Mouse (Mus musculus) liver, adult 2 months (tissue): ENCODE results near the gene Srebf2. TPM values are rescaled to one million over a fixed set of nuclear protein-coding genes. Genes with fewer than 3 reads are reported as not detected.

Experiments
- DNase-seq: peaks from one replicate; pipeline ENCODE4 v3.0.0-alpha.2; 2011; ENCODE audit warnings: low read depth, low spot score; ENCODE audit errors: extremely low read depth
- H3K27ac ChIP-seq: fragments of 200-500 bp; replicated peaks from 2 replicates; pipeline ENCODE4 v1.5.1; 2012; ENCODE audit warnings: low read depth, mild to moderate bottlenecking, control low read depth, inconsistent platforms, low read length; ENCODE audit not compliant: insufficient read depth
- H3K27me3 ChIP-seq: fragments of 200-500 bp; 2 replicates; pipeline ENCODE4 v1.6.1; 2012; ENCODE audit warnings: mild to moderate bottlenecking, moderate library complexity, low read length, inconsistent platforms; ENCODE audit not compliant: control insufficient read depth, insufficient read depth
- H3K36me3 ChIP-seq: fragments of 200-500 bp; 2 replicates; pipeline ENCODE4 v1.6.1; 2012; ENCODE audit warnings: low read length, inconsistent platforms; ENCODE audit not compliant: control insufficient read depth, insufficient read depth
- H3K4me1 ChIP-seq: fragments of 200-500 bp; 2 replicates; pipeline ENCODE4 v1.6.1; 2011; ENCODE audit warnings: low read length; ENCODE audit not compliant: control insufficient read depth, insufficient read depth
- H3K4me3 ChIP-seq: fragments of 200-500 bp; 2 replicates; pipeline ENCODE4 v1.5.1; 2011; ENCODE audit warnings: low read depth, mild to moderate bottlenecking, control low read depth, low read length, moderate library complexity; ENCODE audit not compliant: insufficient read depth
- H3K79me2 ChIP-seq: fragments of 200-500 bp; 2 replicates; pipeline ENCODE4 v1.6.1; 2012; ENCODE audit warnings: inconsistent platforms, mild to moderate bottlenecking, low read length, moderate library complexity; ENCODE audit not compliant: control insufficient read depth, insufficient read depth
- H3K9ac ChIP-seq: fragments of 200-500 bp; 2 replicates; pipeline ENCODE4 v1.6.1; 2012; ENCODE audit warnings: low read depth, mild to moderate bottlenecking, control low read depth, inconsistent platforms, low read length
- CTCF ChIP-seq: fragments of 200-500 bp; IDR thresholded peaks from 2 replicates; pipeline ENCODE4 v1.5.1; 2011; ENCODE audit warnings: low read depth, low read length, control low read depth
- POLR2A ChIP-seq: fragments of 200-500 bp; IDR thresholded peaks from 2 replicates; pipeline ENCODE4 v1.6.1; 2011; ENCODE audit warnings: low read length, control low read depth; ENCODE audit not compliant: insufficient read depth; ENCODE audit errors: extremely low read depth
- WGBS: fragments of 180-500 bp; shearing (Covaris S2); methylation state at CpG from one replicate; pipeline ENCODE4 v1.1.7; 2018; 5-methylcytosine and 5-hydroxymethylcytosine counted together
- polyA plus RNA-seq: library from polyadenylated mRNA; depleted of rRNA; stranded (reverse); fragments of >200 nt; gene quantifications from 2 replicates; pipeline ENCODE4 v1.2.3, GENCODE M21; 2012
- total RNA-seq: library from RNA; depleted of rRNA; stranded (reverse); fragments of >200 nt; gene quantifications from 2 replicates; pipeline ENCODE4 v1.2.3, GENCODE M21; 2014

The Srebf2 gene
- total and polyA plus RNA-seq, 2 experiments = 16.5 to 66.3 TPM

DNA sequence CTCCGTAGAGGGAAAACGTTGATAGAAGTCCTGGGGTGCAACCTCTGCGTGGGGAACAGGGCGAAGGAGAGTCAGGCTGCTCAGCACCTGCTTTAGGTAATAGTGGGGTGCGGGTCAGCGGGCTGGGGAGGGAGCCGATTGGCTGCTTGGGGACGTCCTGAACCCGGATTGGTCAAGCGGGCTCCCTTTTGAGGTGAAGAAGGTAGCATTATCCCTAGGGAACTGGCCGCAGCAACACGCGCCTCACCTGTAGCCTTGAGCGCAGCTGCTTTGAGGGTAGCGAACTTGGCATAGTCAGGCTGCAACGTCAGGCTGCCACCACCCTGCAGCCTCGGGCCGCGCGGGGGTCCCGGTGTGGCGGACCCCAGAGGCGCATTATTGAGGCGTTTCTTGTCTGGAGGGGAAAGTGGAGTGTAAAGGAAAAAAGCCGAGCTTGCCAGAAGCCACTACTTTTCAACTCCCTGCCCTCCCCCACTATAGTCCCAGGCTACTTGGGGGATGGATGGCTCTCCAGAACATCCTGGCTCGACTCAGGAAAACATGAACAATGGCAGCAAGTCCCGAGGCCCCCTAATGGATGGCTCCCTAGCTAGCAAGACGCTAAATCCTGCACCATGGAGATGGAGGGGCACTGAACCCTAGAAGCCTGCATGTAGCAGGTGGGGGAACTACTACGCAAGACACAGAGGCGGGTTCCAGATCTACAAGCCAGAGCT, 60.7 kb downstream of the Srebf2 start:
- no peak overlapping the region for H3K9ac ChIP-seq
- TF ChIP-seq CTCF = no peak
- no peak for TF ChIP-seq POLR2A
- H3K4me1 ChIP-seq = peaks cover 9% of the 10 kb centered on the region
- H3K27ac ChIP-seq = no peak overlapping the region
- peaks cover 16% of the 10 kb centered on the region for H3K27me3 ChIP-seq
- H3K36me3 ChIP-seq = no peaks in the 10 kb centered on the region; the same call in 1 of the 2 replicates
- 44% methylated on average over 30 of the region's 30 CpGs for WGBS
- DNase-seq = no peak
- no peaks in the 10 kb centered on the region for H3K79me2 ChIP-seq
- H3K4me3 ChIP-seq = no peak overlapping the region

GRCm38 (mm10) chr15:82208307-82208706, 61.3 kb downstream of the Srebf2 start:
- Histone ChIP-seq H3K9ac (no peak overlapping the region), H3K27ac (no peak overlapping the region), H3K4me3 (no peak overlapping the region), H3K27me3 (peaks cover 21% of the 10 kb centered on the region), H3K4me1 (peaks cover 9% of the 10 kb centered on the region), H3K79me2 (no peaks in the 10 kb centered on the region), H3K36me3 (no peaks in the 10 kb centered on the region; the same call in 1 of the 2 replicates)
- no peak for TF ChIP-seq POLR2A
- no peak for TF ChIP-seq CTCF
- 87% methylated on average over 8 of the region's 8 CpGs for WGBS
- DNase-seq = no peak

DNA sequence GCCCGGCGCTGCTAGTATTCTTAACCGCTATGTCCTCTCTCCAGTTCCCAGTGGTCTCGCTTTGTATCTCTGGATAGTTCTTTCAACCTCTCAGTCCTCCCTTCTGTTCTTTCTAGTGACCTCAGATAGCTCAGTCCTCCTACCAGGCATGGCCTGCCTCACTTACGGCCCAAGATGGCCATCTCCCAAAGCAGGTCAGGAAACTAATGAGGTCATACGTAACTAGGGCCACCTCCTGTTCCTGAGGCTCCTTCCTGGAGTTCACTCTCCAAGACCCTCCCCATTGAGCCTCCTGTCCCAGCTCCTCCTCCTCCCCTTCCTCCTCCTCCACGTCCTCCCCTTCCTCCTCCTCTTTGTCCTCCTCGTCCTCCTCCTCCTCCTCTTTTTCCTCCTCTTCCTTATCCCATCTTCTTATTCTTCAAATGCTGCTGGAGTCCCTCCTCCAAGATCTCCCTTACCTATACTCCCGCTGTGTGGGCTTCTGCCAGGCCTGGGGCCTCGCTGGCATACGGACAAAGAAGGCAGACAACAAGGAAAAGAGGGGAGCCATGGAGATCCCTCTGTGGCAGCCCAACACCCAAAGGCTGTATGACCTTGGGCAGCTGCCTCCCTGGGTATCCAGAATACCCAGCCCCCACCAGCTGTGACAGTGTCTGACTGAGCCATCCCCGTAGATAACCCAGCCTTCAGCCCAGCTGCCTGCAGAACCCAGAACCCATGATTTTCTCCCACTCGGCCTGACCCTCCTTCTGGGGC, 62.5 kb downstream of the Srebf2 start:
- H3K27me3 ChIP-seq = peaks cover 23% of the 10 kb centered on the region

GRCm38 (mm10) chr15:82210801-82211200, 63.8 kb downstream of the Srebf2 start:
- TF ChIP-seq CTCF (no peak), POLR2A (no peak)
- Histone ChIP-seq H3K4me1 (peaks cover 6% of the 10 kb centered on the region), H3K9ac (no peak overlapping the region), H3K79me2 (no peaks in the 10 kb centered on the region), H3K27me3 (peaks cover 30% of the 10 kb centered on the region), H3K27ac (no peak overlapping the region), H3K36me3 (no peaks in the 10 kb centered on the region), H3K4me3 (no peak overlapping the region)
- DNase-seq = no peak
- 80% methylated on average over 1 of the region's 1 CpGs for WGBS

More for the DNA sequence above, 62.5 kb downstream of the Srebf2 start:
- H3K36me3 ChIP-seq = no peaks in the 10 kb centered on the region
- peaks cover 9% of the 10 kb centered on the region for H3K4me1 ChIP-seq
- no peak overlapping the region for H3K27ac ChIP-seq
- 85% methylated on average over 13 of the region's 13 CpGs for WGBS
- DNase-seq = no peak
- no peak overlapping the region for H3K4me3 ChIP-seq
- no peaks in the 10 kb centered on the region for H3K79me2 ChIP-seq
- TF ChIP-seq POLR2A = no peak
- TF ChIP-seq CTCF = no peak
- no peak overlapping the region for H3K9ac ChIP-seq

DNA sequence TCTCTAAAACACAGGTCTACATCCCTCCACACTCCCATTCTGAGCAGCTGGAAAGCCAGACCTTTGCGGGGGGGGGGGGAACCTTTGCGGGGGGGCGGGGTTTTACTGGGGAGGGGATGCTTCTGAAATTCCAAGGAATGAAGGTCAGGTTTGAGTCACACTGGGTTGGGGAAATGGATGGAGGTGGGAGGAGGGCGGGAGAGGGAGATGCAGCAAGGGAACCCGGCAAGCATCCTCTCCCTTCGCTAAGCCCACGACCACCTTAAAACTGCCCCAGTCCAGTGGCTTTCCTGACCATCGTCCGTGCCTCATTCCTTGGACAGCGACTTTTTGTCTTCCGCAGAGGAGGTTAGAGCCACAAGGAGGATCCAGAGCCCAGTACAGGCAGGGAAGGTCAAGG, 64.3 kb downstream of the Srebf2 start:
- DNase-seq = no peak
- Histone ChIP-seq H3K4me1 (peaks cover 3% of the 10 kb centered on the region), H3K79me2 (no peaks in the 10 kb centered on the region), H3K27ac (no peak overlapping the region), H3K4me3 (no peak overlapping the region), H3K36me3 (no peaks in the 10 kb centered on the region), H3K9ac (no peak overlapping the region), H3K27me3 (peaks cover 30% of the 10 kb centered on the region)
- WGBS = 8% methylated on average over 11 of the region's 11 CpGs
- TF ChIP-seq POLR2A (no peak), CTCF (no peak)
